Mouse (Mus musculus) olfactory bulb, adult 2 months (tissue): ENCODE data around the gene Plagl1. TPM values are rescaled to one million over a fixed set of nuclear protein-coding genes. Genes with fewer than 3 reads are reported as not detected.
"Not testable (repeated sequence)": the region's sequence is repeated elsewhere in the genome, so short reads cannot be mapped to it uniquely, and the experiment has no call there.

Source experiments
- H3K27ac ChIP-seq: fragments of 200-500 bp; 2 replicates; pipeline ENCODE4 v1.5.1; 2012; ENCODE audit warnings: low read depth, low read length; ENCODE audit not compliant: insufficient read depth
- H3K4me1 ChIP-seq: fragments of 200-500 bp; 2 replicates; pipeline ENCODE4 v1.6.1; 2012; ENCODE audit warnings: low read length; ENCODE audit not compliant: control insufficient read depth, insufficient read depth
- H3K4me3 ChIP-seq: fragments of 200-500 bp; 2 replicates; pipeline ENCODE4 v1.5.1; 2012; ENCODE audit warnings: mild to moderate bottlenecking, low read depth, low read length, moderate library complexity; ENCODE audit not compliant: insufficient read depth
- CTCF ChIP-seq: fragments of 200-500 bp; IDR thresholded peaks from 2 replicates; pipeline ENCODE4 v1.5.1; 2012; ENCODE audit warnings: low read depth, mild to moderate bottlenecking, low read length, moderate library complexity; ENCODE audit not compliant: insufficient read depth
- POLR2A ChIP-seq: fragments of 200-500 bp; IDR thresholded peaks from 2 replicates; pipeline ENCODE4 v1.6.1; 2012; ENCODE audit warnings: mild to moderate bottlenecking, low read depth, low read length, moderate library complexity; ENCODE audit not compliant: insufficient read depth
- WGBS: fragments of 180-500 bp; shearing (Covaris S2); methylation state at CpG from one replicate; pipeline ENCODE4 v1.1.7; 2018; 5-methylcytosine and 5-hydroxymethylcytosine counted together
- polyA plus RNA-seq: library from polyadenylated mRNA; stranded (reverse); fragments of >200 nt; gene quantifications from 2 replicates; pipeline ENCODE4 v1.2.4, GENCODE M21; 2012; ENCODE audit warnings: low replicate concordance; ENCODE audit not compliant: missing spikeins, insufficient read depth, insufficient read length

Gene Plagl1
- polyA plus RNA-seq, result not detected in 2 replicates

DNA sequence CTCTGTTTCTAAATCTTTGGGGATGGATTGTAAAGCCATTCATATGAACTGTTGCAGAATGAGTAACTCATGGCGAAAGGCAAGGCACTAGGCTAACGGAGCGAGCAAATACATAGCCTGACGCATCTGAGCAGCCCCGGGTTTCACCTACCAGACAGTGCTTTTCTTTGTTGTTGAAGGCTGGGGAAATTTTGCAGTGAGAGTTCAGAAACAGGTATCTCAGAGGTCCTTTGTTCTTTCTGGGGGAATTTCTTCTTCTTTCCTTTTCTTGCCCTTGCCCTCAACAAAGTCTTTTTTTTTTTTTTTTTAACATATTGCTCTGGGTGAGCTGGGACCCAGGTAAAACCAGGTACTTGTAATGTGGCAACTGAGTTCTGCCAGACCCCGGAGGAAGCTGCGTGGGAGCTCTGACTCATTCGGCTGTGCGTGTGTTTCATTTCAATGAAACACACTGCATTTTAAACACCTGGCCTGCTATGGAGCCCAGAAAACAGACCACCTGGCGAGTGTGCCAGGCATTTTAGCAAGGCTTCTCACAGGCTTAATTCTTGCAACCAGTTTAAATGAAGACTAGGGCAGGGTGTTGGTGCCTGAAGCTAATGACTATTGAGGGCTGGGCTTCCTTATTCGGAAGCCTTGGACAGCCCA is at the start of gene Plagl1:
TSS of gene Plagl1 (plus strand) at position 484 of the 648 bp plus-strand sequence.
- Histone ChIP-seq H3K27ac (no peak within 1 kb of the TSS), H3K4me1 (peaks cover 7% of the 10 kb centered on the region), H3K4me3 (peak within 1 kb of the TSS; percentile 29)
- WGBS, result 64% methylated on average over 11 of the region's 11 CpGs
- TF ChIP-seq POLR2A, result no peak
- TF ChIP-seq CTCF, result no peak

DNA sequence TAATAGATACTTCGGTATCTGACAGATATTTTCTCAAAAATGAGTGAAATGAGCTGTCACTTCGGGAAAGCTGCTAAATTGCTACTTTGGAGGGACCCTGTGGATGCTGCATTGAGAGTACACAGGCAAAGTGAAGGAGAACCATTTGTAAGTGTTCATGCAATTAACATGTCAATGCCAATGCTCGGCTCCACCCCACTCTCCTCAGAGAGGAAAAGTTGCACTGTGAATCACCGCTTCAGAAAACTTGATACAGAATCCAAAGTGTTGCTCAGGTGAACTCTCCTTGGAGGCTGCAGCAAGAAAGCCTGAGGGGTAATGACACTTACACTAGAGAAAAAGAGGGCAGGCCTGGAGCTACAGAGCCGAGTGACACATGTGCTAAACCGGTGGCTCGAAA is 46.3 kb upstream of the Plagl1 start:
- no peak overlapping the region for H3K4me3 ChIP-seq
- H3K27ac ChIP-seq, result no peak overlapping the region
- 53% methylated on average over 7 of the region's 7 CpGs for WGBS
- no peak for TF ChIP-seq POLR2A
- peaks cover 5% of the 10 kb centered on the region; the same call in 1 of the 2 replicates for H3K4me1 ChIP-seq

GRCm38 (mm10) chr10:13016573-13016972 is 43.7 kb upstream of the Plagl1 start:
- WGBS, result 20% methylated on average over 4 of the region's 4 CpGs
- Histone ChIP-seq H3K27ac (no peak overlapping the region), H3K4me1 (no peaks in the 10 kb centered on the region), H3K4me3 (no peak overlapping the region)
- TF ChIP-seq POLR2A (no peak), CTCF (no peak)

DNA sequence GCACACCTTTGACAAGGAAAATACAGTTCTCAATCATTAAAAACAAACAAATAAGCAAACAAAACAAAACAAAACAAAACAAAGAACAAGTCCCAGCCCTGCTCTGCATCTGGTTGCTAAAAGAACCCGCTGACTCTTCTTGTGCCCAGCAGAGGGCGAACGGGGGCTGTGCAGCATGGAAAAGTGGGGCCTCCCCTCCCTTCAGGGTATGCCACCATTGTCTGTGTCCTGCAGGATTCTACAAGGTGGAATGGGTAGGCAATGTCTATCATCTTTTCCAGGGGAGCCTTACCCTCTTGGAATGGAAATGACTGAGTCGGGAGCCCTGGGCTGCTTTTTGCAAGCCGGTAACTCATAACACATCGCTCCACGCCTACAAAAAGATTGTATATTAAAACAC is 41.8 kb upstream of the Plagl1 start:
- H3K4me3 ChIP-seq, result no peak overlapping the region
- 61% methylated on average over 7 of the region's 7 CpGs for WGBS
- TF ChIP-seq CTCF (peak; percentile 45; the same call in 1 of the 2 replicates), POLR2A (no peak)
- H3K4me1 ChIP-seq, result no peaks in the 10 kb centered on the region
- no peak overlapping the region for H3K27ac ChIP-seq

DNA sequence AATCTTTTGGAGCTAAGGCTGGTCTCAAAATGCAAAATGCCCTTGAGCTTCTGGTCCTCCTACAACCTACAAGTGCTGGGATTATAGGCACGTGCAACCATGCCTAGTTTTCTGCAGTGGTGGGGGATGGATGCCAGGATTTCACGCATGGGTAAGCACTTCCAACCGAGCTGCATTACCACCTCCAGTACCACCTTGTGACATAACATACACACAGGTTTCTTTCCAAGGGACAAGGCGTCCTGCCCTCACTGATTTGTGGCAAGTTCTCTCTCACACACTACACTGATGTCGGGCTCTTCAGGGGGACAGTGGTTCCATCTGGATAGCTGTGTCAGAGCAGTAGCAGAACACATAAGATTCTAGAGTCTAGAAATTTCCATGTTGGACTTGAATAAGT is 41.3 kb upstream of the Plagl1 start:
- no peak overlapping the region for H3K4me3 ChIP-seq
- no peaks in the 10 kb centered on the region for H3K4me1 ChIP-seq
- TF ChIP-seq CTCF (no peak), POLR2A (no peak)
- H3K27ac ChIP-seq, result no peak overlapping the region
- WGBS, result 71% methylated on average over 5 of the region's 5 CpGs

GRCm38 (mm10) chr10:13022103-13022502 is 38.2 kb upstream of the Plagl1 start:
- WGBS, result 89% methylated on average over 4 of the region's 4 CpGs
- no peak for TF ChIP-seq CTCF
- TF ChIP-seq POLR2A, result no peak
- Histone ChIP-seq H3K4me3 (no peak overlapping the region), H3K4me1 (no peaks in the 10 kb centered on the region), H3K27ac (no peak overlapping the region)

- not testable (repeated sequence) for H3K27ac ChIP-seq, H3K4me1 ChIP-seq, H3K4me3 ChIP-seq
- 69% methylated on average over 3 of the region's 3 CpGs for WGBS
These were observed 36.3 kb upstream of the Plagl1 start for GRCm38 (mm10) chr10:13023985-13024384.

DNA sequence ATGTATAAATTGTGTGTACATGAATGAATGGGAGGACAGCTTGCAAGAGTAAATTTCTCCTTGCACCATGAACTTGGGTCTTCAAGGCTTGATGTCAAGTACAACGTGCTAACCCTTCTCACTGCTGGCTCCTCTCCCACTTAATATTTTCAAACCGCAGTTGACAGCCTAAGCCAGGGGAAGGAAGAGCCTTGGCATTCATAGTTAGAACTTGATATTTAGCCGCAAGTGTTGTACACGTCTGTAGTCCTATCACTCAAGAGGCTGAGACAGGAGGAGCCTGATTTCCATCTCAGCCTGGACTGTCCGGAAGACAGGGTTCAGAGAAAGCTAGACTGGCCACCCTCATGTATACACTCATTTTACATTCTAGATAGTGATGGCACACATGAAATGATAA is 32.6 kb upstream of the Plagl1 start:
- Histone ChIP-seq H3K4me3 (no peak overlapping the region), H3K27ac (no peak overlapping the region), H3K4me1 (no peaks in the 10 kb centered on the region)
- no peak for TF ChIP-seq CTCF
- TF ChIP-seq POLR2A, result no peak
- 90% methylated on average over 5 of the region's 5 CpGs for WGBS

DNA sequence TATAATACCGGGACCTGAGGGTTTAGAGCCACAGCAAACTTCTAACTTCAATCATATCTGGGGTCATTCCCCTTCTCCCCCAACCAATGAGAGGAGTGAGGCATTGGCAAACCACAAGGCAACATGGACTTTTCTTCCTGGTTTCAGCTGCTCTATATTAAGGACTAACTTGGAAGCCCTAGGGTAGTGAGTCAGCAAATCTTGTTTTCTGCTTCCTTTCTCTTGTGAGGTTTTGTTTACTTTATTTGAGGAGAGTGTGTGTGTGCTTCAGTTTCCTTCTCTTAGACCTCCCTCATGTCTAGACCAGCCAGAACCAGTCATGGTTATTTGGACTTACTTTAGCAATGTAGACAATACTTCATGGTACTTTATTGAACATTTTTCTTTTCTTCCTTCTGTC is 32.1 kb upstream of the Plagl1 start:
- TF ChIP-seq CTCF, result no peak
- no peak for TF ChIP-seq POLR2A
- WGBS, result 100% methylated on average over 1 of the region's 1 CpGs
- H3K27ac ChIP-seq, result no peak overlapping the region
- no peak overlapping the region for H3K4me3 ChIP-seq
- no peaks in the 10 kb centered on the region for H3K4me1 ChIP-seq

DNA sequence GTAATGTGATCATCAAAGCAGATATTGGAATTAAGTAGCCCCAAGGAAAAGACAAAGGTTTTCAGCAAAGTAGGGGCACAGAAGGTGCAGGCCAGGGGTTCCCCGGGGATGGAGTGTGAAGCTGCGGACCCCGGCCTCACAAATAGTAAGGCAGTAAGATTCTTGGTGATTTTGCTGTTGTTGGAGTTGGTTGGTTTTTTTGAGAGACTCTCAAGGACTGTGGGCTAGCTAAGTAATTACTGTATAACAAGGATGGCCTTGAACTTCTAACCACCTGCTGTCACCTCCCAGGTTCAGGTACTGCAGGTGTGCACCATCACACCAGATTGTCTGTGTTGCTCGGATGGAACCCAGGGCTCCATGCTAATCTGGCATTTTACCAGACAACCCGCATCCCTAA is 30.9 kb upstream of the Plagl1 start:
- H3K4me3 ChIP-seq, result no peak overlapping the region
- WGBS, result 91% methylated on average over 5 of the region's 5 CpGs
- TF ChIP-seq POLR2A (no peak), CTCF (no peak)
- no peak overlapping the region for H3K27ac ChIP-seq
- H3K4me1 ChIP-seq, result no peaks in the 10 kb centered on the region

DNA sequence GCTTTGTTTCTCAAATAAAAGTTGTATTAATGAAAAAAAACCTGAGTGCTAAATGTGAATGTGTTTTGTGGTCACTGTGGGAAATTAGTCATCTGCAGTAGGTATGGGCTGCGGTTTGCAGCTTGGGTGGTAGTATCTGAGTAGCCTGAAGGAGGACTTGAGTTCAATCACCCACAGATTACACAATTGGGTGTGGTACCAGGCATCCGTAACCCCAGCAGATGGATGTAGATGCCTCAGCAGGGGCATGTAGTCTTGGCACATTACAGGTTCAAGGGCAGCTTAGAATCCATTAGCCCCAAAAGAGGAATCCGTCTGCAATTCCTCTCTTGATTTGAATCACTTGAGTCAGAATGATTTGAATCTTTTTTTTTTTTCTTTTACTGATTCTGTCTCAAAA is 25.0 kb upstream of the Plagl1 start:
- Histone ChIP-seq H3K4me3 (no peak overlapping the region), H3K4me1 (no peaks in the 10 kb centered on the region), H3K27ac (no peak overlapping the region)
- 89% methylated on average over 3 of the region's 3 CpGs for WGBS
- TF ChIP-seq POLR2A (no peak), CTCF (no peak)
